Mouse (Mus musculus) left cerebral cortex, postnatal 14 days (tissue): ENCODE measurements around the gene Mylk. TPM values are rescaled to one million over a fixed set of nuclear protein-coding genes. Genes with fewer than 3 reads are reported as not detected.

Experiments used
- DNase-seq, 2 experiments: peaks; one replicate each; pipeline ENCODE4 v3.0.0; 2021 to 2022; ENCODE audit warnings: low spot score in 2 of 2, mixed read lengths in 1 of 2
- intact Hi-C: fragments of 180-260 bp; cut with DNase I; formaldehyde crosslinking; loops from one replicate; pipeline ENCODE4 v1.15.1; 2025
- total RNA-seq, 2 experiments: library from RNA; stranded (reverse); gene quantifications; 2 replicates each; pipeline ENCODE4 v1.2.3; 2021

Mylk gene
- total RNA-seq, 2 experiments from 2014 or later: 11.9 to 13.9 TPM

DNA sequence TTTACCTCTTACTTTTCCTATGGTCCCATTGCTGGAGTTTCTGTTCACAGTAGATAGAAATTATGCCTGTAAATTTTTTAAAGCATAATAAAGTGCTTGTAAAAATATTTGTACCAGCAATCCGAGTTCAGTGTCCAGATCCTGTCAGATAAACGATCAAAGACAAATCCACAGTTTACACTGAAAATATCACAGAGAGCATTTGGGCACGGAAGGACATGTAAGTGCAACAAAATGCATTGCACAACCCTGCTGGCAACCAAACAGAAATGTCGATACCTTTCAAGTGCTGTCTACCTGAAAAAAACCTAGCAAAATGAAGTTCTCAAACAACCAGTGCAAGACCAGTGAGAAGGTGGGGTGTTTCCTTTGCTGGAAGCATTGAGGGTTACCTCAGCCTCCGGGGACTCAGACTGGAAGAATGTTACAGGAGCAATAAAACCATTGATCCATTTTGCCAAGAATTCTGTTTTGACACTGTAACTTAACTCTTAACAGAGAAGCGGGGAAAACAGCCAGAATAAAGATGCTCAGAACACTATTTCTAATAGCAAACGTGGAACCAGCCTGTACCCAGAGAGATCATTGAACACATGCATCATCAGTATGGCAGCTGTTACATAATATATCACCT, 80.2 kb downstream of the Mylk start:
- DNase-seq: no peak
- intact Hi-C loops: no loop called here

DNA sequence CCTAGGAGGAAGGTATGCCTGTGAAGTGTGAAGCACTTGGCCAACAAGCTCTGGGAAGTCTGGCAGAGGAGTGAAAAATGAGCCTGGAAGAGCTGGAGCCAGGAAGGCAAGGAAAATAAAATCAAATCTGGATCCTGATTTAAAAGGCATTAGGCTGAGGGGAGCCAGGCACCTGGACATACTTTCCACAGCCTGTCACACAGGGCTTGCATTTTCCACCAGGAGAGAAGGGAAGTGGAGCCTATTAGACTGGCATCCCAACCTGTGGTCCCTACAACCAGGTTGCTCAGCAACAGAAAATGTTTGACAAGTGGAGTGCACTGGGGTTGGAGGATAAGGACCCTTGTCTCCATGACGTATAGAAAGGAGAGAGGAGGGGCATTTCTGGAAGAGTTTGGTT, 89.5 kb downstream of the Mylk start:
- DNase-seq: no peak
- intact Hi-C loops: no loop called here

DNA sequence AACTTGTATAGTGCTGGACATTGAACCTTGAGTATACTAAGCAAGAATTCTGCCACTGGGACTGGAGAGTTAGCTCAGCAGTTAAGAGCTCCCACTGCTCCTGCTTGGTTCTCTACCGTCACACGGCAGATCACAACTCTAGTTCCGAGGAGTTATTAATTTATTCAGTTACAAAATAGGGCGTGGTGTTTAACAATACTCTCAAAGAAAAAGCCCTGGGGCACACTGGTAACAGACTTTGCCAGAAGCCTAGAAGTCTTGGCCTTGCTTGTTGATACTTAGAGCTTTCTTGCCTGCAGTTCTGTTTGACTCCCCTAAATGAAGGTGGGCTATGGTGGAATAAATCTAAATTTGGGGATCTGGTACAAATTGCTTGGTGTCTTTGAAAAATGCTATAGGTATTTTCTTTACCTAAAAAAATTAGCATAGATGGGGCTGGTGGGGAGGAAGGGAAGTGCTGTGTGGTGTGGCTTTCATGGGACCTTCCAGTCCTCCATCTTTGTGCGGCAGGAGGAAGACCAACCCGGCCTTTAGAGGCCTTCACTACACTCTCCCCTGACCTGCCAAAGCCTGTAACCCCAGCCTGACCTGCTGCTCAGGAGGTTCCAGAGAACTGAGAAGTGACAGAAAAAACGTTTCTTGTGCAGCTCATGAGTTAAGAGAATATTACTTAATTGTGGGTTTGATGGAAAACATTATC, 94.1 kb downstream of the Mylk start:
- intact Hi-C loops: no loop called here

DNA sequence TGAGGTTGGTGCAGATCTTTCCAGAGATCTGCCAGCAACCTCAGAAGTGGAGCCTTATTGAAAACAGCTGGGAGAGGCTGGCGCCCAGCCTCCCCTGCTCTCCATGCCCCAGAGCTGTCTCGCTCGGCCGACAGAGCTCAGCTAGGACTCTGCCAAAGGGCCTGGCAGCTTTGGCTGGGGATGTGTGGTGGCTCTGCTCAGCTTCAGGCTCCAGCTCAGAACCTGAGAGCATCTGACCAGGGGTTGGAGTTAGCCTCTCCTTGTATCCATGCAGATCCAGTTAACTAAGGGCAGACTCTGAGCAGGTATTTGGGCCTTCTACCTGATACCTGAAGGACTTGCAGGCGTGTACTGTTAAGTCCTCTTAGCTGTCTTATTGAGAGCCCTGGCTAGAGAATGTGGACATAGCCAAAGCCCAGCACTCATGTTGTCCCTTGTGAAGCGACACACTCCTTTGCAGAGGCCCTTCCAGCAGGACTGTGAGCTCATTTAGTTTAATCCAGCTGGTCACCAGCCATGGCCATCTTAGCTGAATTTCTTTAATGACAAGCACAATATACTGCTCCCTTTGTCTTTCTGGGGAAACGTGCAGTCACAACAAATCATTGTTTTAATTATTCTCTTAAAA, 94.8 kb downstream of the Mylk start:
- no peak for DNase-seq
- intact Hi-C loops: no loop called here

More for the DNA sequence above, 94.1 kb downstream of the Mylk start:
- no peak for DNase-seq

DNA sequence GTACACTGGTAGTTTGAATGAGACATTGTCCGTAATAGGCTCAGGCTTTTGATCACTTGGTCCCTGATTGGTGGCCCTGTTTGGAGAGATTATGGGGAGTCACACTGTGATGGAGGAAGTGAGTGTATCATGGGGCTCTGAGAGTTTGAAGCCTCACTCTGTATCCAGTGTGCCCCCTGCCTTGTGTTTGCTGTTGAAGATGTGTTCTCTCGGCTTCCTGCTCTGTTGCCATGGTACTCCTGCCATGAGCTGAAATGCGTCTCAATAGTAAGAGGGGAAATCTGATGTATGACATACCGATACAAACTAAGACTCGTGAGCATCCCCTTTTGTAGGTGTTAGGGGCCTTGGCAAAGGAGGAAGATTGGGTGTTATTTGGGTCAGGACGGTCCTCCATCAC, 99.8 kb downstream of the Mylk start:
- no peak for DNase-seq
- intact Hi-C loops: no loop called here

DNA sequence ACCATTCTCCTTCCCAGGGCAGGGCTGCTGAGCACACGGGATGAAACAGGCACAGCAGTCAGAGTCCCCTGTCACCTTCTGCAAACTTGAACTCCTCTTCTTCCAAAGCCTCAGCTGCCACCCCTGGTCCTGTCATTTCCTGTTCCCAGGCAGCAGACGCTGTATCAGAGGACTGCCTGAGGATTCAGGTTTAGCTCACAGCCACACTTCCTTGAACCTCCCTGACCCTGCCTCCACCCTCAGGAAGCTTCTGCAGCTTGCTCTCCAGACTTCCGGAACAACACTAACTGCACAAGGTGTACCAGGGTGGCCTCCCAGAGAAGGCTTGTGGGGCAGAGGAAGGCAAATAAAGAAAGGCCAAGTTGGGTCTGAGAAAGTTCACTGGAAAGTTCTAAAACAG, 102.6 kb downstream of the Mylk start:
- intact Hi-C loops: no loop called here
- no peak for DNase-seq

DNA sequence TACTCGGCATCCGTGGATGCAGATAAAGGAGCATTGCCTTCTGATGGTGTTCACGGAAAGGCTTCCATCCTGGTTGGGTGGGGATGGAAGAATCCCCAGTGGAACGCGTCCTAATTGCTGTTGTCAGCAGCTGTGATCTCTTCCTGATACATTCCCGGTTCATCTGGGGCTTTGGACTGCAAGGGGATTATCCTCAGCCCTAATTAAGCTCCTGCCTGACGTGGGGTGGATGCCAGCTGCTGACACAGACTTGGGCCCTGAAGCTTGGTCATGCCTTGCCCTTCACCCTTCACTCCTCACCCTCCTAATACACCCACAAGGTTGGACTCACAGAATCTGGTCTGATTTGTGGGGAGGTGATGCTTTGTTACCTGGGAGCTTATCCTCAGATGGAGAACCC, 109.1 kb downstream of the Mylk start:
- no peak for DNase-seq
- intact Hi-C loops: loop anchor here (5.0 kb wide), 1 partner anchor 122 kb away; no protein-coding TSS in a partner anchor

DNA sequence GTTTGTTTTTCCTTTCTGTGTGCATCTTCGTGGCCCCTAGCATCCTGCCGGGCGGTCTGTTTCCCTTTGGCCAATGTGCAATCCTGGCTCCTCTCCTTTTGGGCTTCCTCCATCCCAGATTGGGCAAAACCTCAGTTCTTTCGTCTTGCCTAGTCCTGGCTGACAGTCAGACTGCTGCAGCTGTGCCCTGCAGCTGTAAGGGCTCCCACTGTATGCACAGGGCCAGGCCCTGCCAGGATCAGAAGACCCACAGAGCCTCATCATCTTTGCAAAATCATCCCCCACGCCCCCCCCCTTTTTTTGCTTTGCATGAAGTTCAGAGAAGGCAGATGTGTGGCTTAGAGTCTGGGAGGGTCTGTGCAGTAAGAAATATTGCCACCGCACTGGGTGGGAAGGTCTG, 110.1 kb downstream of the Mylk start:
- no peak for DNase-seq
- intact Hi-C loops: no loop called here

DNA sequence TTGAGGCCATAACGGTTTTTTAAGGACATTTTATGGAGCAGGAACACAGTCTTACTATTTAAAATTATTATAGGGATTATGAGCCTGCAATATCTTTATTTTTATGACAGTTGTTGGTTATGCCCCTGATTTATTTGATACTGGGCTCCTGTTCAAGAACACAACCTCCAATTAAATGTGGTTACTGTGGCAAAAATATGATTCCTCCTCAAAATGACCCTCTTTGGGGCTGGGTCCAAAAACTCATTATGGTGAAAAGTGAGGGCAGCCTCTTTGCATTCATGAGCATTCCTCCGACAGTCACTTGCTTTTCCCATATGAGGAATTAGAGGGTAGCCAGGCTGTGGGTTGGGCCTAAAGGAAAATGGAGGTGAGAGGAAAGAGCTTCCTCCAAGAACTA, 110.7 kb downstream of the Mylk start:
- DNase-seq: no peak
- intact Hi-C loops: no loop called here

DNA sequence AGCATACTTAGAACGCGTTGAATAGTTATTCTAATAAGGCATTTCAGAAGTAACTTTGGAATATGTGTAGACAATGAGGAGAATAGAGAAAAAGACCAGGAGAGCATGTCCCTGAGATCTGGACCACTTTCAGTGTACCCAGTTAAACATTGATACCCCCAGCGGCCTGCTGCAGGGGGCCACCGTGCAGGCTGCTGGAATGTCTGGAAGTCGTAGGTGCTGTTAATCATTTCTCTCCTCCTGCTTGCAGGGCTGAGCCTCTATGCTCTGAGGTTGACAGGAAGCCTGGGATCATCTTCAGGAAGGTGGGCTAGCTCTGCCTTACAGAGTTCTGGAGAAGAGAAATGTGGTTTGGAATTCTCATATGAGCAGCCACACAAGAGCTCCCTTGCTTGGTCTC, 112.6 kb downstream of the Mylk start:
- no peak for DNase-seq
- intact Hi-C loops: no loop called here

DNA sequence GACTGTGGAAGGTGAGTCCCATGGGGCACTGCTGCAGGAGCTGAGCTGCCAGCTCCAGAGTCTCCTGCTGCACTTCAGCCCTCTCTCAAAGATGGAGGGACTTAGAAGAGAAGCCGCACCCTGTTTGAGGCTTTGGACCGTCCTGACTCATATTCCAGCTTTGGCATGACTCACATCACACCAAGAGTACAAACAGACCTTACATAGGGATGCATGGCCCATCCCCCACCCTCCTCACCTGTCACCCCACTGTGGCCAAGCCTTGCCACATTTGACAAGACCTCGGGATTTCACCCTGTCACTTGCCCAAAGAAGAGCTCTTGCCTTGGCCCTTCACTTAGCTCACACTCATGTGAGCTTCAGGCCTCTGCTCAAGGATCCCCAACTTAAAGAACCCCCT, 115.8 kb downstream of the Mylk start:
- intact Hi-C loops: no loop called here
- no peak for DNase-seq

DNA sequence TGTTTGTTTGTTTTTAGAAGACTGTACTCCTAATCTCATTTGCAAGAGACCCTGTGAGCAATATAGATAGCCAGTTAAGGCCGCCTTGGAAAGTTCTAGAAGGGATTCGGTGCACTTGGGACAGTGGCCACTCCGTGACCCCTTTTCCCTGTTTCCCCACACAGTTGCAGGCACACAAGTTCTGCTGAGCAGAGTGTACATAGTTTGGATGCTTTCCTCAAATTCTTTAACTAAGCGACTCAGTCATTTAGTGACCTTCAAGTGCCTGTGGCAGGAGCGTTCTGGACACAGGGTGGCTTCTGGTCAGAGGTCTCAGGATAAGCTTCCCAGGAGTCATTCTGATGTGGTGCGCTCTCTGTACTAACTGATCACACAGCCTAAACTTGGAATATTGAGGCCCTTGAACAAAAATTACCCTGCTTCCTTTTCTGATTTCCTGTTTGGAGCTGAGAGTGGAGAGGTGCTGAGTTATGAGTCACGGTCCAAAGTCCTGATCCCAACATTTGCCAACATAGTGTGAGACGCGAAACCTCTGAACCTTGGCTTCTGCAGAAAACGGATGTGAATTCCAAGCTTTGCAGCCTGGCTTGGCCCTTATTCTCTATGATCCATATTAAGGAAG, 116.8 kb downstream of the Mylk start:
- intact Hi-C loops: no loop called here
- no peak for DNase-seq

DNA sequence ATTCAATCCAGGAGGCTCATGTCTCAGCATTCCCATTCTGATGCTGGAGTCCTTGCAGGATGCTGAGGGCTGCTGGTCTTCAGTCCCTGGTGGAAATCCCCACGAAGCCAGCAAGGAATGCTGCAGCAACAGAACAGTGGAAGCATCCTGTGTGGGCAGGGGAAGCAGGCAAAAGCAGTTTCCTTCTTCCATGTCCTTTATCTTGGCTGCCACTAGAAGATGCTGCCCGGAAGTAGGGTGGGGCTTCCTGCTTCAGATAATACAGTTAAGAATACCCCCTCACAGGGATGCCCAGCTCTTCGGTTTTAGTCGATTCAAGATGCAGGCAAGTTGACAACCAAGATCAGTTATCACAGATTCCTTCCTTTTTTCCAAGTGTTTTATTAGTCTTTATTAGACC, 120.4 kb downstream of the Mylk start:
- intact Hi-C loops: no loop called here
- no peak for DNase-seq

DNA sequence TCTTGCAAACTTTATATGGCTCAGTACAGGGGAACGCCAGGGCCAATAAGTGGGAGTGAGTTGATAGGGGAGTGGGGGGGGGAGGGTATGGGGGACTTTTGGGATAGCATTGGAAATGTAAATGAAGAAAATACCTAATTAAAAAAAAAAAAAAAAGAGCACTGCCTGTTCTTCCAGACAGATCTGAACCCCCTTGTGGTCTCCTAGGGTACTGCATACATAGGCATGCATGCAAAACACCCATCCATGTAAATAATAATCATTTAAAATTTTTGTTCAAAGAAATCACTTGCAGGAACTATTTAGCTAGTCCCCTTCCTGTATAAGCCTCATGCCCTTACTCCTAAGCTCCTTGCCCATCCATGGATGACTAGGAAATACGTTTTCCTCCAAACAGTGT, 122.2 kb downstream of the Mylk start:
- intact Hi-C loops: no loop called here
- DNase-seq: no peak

DNA sequence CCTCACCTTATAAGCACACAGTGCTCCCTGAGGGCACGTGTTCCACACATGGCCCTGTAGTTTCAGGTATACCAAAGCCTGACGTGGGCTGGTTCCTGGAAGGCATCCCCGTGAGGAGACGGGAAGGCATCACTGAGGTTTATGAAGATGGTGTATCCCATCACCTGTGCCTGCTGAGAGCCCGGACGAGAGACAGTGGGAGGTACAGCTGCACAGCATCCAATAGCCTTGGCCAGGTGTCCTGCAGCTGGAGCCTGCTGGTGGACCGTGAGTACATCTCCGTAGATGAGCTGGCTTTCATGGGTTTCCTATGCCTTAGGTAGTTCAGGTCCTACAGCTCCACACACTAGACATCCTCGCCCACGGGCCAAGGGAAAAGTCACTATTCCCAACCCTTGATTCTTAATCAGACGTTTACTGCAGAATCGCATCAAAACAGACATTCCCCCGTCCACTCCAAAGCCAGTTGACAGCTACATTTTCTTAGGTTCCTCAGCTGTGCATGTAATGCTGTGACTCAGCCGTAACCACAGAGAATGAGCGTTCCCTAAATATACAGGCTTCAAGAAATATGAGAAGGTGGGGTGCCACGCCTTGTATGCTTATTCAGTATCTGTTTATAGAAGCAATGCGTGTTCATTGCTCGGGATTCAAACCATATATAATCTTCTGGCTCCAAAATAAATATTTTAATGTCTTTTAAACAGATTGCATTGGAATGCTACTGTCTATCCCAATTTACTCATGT, 135.2 kb downstream of the Mylk start:
- DNase-seq: no peak
- intact Hi-C loops: no loop called here

DNA sequence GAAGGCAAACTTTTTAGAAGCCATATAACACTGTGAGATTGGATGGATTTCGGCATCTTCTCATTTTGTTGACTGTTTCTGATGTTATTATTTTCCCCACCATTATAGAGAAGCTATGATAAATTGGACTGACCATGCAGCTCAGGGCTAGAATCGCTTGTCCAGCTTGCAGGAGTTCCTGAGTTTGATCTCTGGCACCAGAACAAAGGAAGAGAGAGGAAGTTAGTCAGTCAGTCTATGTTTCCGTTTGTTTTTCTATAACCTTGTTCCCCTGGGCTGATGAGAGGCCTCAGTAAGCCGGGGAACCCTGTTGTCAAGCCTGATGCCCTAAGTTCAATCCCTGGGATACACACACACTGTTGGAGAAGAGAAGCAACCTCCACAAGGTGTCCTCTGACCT, 135.8 kb downstream of the Mylk start:
- intact Hi-C loops: no loop called here
- DNase-seq: no peak

DNA sequence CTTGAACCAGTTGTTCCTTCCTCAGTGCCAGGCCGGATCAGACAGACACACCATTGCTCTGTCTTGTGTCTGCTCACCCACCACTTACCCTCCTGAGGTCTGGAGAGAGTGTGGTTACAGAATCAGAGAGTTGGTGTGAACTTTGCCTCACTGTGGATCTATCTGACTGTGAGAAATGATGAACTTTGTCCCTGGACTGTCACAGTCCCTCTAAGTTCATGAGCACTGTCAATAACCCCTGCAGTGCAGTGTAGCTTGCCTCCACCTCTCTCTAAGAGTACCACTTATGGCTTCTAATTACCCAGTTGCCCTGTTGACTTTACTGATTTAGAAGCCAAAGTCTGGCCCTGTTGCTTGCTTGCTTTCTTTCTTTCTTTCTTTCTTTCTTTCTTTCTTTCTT, 142.0 kb downstream of the Mylk start:
- DNase-seq: no peak
- intact Hi-C loops: no loop called here

DNA sequence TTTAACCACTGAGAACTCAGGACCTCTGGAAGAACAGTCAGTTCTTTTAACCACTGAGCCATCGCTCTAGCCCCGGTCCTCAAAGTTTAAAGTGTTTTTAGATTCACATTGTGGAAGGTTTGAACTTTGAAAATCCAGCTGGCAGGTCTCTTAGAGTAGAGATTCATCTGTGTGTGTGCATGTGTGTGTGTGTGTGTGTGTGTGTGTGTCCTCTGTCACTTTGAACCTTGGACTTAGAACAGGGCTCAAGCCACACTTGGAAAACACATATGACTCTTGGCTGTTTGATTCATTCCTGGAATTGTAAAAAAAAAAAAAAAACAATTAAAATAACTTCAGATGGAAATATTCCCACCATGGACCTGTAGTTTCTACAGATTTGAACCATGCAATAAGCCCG, 149.0 kb downstream of the Mylk start:
- no peak for DNase-seq
- intact Hi-C loops: no loop called here

DNA sequence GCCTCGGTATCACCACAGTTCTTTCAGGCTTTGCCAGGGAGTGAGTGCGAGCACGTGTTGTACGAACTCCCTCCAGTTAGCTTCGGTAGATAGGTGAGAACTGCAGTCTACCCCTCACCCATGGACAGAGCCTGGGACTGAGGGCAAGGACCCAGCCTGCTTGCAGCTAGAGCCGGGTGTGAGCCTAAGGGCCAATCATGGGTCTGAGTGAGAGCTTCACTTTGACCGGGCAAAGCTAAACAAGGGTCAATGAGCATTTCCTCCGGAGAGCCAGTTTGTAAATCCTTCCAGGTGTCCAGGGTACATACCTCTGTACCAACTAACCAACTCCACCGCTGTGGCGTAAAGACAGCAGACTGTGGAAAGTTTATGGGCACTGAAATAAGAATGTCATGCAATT, 150.9 kb downstream of the Mylk start:
- intact Hi-C loops: no loop called here

DNA sequence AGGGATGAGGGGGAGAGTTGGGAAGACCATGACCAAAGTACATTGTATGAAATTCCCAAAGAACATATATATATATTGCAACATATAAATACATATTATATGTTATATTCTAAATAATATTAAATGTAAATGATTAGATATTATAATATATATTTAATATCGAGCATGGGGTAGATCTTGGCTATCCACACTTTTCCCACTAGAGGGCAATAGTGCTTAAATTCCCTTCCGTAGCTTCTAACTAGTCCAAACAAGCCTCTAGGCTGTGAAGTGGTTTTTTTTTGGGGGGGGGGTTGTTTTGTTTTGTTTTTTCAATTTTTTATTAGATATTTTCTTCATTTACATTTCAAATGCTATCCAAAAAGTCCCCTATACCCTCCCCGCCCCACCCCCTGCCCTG, 152.0 kb downstream of the Mylk start:
- intact Hi-C loops: no loop called here
- DNase-seq: no peak

More for the DNA sequence above, 150.9 kb downstream of the Mylk start:
- no peak for DNase-seq
